Mouse (Mus musculus): ENCODE data around the gene Vmn2r75. TPM values are rescaled to one million over a fixed set of nuclear protein-coding genes. Genes with fewer than 3 reads are reported as not detected.
"Not testable (repeated sequence)": the region's sequence is repeated elsewhere in the genome, so short reads cannot be mapped to it uniquely, and the experiment has no call there.

Gene Vmn2r75
- polyA plus RNA-seq (2015; fragmentation: Nextera tagmentation; extraction: Ambion mirVana): not detected in 2 replicates

DNA sequence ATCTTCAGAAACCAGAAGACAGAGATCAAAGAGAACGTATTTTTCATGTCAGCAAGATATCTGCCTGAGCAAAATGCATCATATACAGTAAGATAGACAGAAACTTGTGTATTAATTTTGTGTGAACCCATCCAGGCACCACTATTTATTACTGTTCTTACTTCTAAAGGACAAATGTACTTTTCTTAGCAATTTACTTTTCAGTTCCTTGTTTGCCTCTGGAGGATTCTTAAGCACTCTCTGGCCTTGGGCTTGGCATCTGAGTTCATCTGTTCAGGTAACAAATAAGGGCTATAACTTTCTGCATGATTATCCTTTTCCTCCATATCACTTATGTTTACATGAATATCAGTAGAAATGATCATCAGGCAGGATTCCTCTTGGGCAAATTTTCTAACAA, at the start of gene Vmn2r75:
TSS of gene Vmn2r75 (minus strand) at position 101 of the 400 bp plus-strand sequence.
- H3K4me3 ChIP-seq (ENCODE audit: low read length); H3K4me2 ChIP-seq (ENCODE audit: low read depth, low read length); H3K36me3 ChIP-seq (ENCODE audit: control insufficient read depth, insufficient read depth, low read length); H3K4me1 ChIP-seq (replicated peaks; ENCODE audit: control insufficient read depth, insufficient read depth, low read length); ATAC-seq (ENCODE audit: low read depth); H3K9ac ChIP-seq (ENCODE audit: low read length); H3K27me3 ChIP-seq (ENCODE audit: control insufficient read depth, insufficient read depth, low read depth, low read length); H3K9me3 ChIP-seq (ENCODE audit: control insufficient read depth, low read length); H3K27ac ChIP-seq (ENCODE audit: low read length): not testable (repeated sequence)
- WGBS: 45% methylated on average over 1 of the region's 1 CpGs

DNA sequence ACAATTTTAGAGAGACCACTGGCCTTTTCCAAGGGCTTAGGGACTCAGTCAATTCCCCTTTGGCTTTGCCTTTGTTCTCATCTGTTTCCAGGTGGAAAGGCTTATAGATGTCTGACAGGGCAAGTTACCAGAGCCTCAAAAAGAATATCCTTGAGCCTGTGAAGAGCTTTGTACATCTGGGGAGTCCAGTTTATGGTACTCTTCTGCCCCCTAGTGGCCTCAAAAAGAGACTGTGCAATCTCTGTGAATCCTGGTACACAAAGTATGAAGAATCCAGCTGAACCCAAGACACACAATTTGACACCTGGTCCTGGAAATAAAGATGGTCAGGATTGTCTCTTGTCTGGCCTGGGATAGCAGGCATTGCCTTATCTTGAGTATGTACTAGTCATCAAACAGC, 39.8 kb upstream of the Vmn2r75 start:
- H3K9ac ChIP-seq (ENCODE audit: low read length): no peak overlapping the region
- no peak overlapping the region for H3K27ac ChIP-seq (ENCODE audit: low read length)
- H3K27me3 ChIP-seq (ENCODE audit: control insufficient read depth, insufficient read depth, low read depth, low read length): no peaks in the 10 kb centered on the region
- no peaks in the 10 kb centered on the region for H3K9me3 ChIP-seq (ENCODE audit: control insufficient read depth, low read length)
- no peak overlapping the region for H3K4me2 ChIP-seq (ENCODE audit: low read depth, low read length)
- H3K4me1 ChIP-seq (replicated peaks; ENCODE audit: control insufficient read depth, insufficient read depth, low read length): no peaks in the 10 kb centered on the region
- H3K4me3 ChIP-seq (ENCODE audit: low read length): no peak overlapping the region
- no peaks in the 10 kb centered on the region for H3K36me3 ChIP-seq (ENCODE audit: control insufficient read depth, insufficient read depth, low read length)
- no peak for ATAC-seq (ENCODE audit: low read depth)

Other genes starting within 250 kb of the Vmn2r75 start
- not detected in 2 replicates for gene Vmn2r74, start 210.1 kb downstream of the Vmn2r75 start, polyA plus RNA-seq (2015; fragmentation: Nextera tagmentation; extraction: Ambion mirVana)
- gene Vmn2r76, start 74.5 kb upstream of the Vmn2r75 start, polyA plus RNA-seq (2015; fragmentation: Nextera tagmentation; extraction: Ambion mirVana): not detected in 2 replicates
- gene Olfr310, start 105.4 kb upstream of the Vmn2r75 start, polyA plus RNA-seq (2015; fragmentation: Nextera tagmentation; extraction: Ambion mirVana): not detected in 2 replicates
- not detected in 2 replicates for gene Olfr309, start 141.9 kb upstream of the Vmn2r75 start, polyA plus RNA-seq (2015; fragmentation: Nextera tagmentation; extraction: Ambion mirVana)
- not detected in 2 replicates for gene Olfr308, start 153.9 kb upstream of the Vmn2r75 start, polyA plus RNA-seq (2015; fragmentation: Nextera tagmentation; extraction: Ambion mirVana)
- not detected in 2 replicates for gene Olfr307, start 165.8 kb upstream of the Vmn2r75 start, polyA plus RNA-seq (2015; fragmentation: Nextera tagmentation; extraction: Ambion mirVana)
- gene Olfr305, start 195.2 kb upstream of the Vmn2r75 start, polyA plus RNA-seq (2015; fragmentation: Nextera tagmentation; extraction: Ambion mirVana): not detected in 2 replicates
- gene Olfr304, start 214.9 kb upstream of the Vmn2r75 start, polyA plus RNA-seq (2015; fragmentation: Nextera tagmentation; extraction: Ambion mirVana): not detected in 2 replicates
- not detected in 2 replicates for gene Olfr303, start 226.0 kb upstream of the Vmn2r75 start, polyA plus RNA-seq (2015; fragmentation: Nextera tagmentation; extraction: Ambion mirVana)
- not detected in 2 replicates for gene Olfr301, start 232.1 kb upstream of the Vmn2r75 start, polyA plus RNA-seq (2015; fragmentation: Nextera tagmentation; extraction: Ambion mirVana)